Mouse (Mus musculus) cerebellum, adult 11-12 months (tissue): Measurements from ENCODE around the gene Gm38392.
"Not testable (repeated sequence)": the region's sequence is repeated elsewhere in the genome, so short reads cannot be mapped to it uniquely, and the experiment has no call there.

Experiments
- DNase-seq: peaks from one replicate; pipeline ENCODE4 v3.0.0; 2022

Gm38392 gene

DNA sequence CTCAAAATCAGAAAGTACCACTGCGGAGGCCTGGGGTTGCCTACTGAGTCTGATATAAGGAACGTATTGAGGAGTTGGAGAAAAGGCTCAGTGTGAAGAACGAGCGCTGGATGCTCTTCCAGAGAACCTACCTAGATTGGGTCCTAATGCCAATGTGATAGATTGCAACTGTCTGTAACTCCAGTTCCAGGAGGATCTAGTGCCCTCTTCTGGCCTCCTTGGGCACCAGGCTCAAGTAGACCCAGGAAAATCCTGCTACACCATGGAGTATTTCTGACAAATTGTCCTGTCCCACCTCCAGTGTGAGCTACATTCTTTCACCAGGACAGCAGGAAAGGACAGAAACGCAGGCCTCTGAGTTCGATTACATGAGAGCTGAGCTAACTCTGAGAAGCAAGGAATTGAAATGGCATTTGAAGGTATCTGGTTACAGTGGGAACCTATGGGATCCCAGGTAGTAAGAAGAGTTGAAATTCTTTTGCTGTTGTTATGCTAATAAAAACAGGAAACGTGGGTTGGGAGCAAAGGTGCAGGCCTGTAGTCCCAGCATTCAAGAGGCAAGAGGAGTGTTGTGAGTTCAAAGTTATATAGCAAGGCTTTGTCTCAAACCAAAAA is 10.4 kb downstream of the Gm38392 start:
- no peak for DNase-seq

GRCm38 (mm10) chr3:88276121-88276520 is 10.9 kb downstream of the Gm38392 start:
- no peak for DNase-seq

DNA sequence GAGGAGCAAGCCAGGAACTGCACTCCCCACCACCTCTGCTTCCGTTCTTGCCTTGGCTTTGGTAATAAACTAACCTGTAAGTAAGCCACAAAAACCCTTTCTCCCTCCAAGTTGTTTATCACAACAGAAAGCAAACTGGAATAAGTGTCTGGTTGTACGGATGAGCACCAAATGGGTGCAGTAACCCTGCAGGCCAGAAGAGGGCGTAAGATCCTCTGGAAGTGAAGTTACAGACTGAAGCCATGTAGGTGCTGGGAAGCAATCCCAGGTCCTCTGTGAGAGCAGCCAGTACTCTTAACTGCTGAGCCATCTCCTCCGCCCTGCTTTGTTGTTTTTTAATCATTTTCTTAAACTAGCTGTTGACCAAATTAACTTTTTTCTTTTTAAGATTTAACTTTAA is 13.0 kb downstream of the Gm38392 start:
- DNase-seq: no peak

DNA sequence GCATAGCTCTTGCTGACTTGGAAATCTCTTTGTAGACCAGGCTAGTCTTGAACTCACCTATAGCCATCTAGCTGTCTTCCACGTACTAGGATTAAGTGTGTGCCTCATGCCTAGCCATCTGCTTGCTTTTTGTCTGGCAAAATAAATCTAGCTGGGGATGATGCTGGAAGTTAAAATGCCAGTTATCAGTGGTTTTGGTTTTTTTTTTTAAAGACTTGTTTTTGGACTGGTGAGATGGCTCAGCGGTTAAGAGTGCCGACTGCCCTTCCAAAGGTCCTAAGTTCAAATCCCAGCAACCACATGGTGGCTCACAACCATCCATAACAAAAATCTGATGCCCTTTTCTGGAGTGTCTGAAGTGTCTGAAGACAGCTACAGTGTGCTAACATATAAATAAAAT is 15.2 kb downstream of the Gm38392 start:
- no peak for DNase-seq

- DNase-seq: not testable (repeated sequence)
These were observed 15.7 kb downstream of the Gm38392 start for GRCm38 (mm10) chr3:88271298-88271697.

DNA sequence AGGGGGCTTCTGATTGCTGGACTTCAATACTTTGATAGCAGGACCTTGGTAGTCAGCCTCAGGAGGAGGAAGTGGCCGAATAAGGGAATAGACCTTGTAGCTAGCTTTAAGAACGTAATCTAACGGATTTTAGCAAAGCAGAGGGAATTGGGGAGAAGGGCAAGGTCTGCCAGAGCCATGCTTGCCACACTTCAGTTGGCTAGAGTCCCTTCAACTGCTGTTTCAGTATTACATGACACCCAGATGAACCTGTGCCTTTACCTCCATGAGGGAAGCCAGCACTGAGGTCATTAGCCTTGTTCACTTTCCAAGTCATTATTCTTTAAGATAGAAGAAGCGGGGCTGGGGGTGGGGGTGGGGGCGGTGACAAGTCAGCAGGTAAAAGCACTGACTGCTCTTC is 18.0 kb downstream of the Gm38392 start:
- no peak for DNase-seq

- not testable (repeated sequence) for DNase-seq
These were observed 19.0 kb downstream of the Gm38392 start for GRCm38 (mm10) chr3:88268014-88268413.

GRCm38 (mm10) chr3:88262346-88262745 is 24.7 kb downstream of the Gm38392 start:
- no peak for DNase-seq

DNA sequence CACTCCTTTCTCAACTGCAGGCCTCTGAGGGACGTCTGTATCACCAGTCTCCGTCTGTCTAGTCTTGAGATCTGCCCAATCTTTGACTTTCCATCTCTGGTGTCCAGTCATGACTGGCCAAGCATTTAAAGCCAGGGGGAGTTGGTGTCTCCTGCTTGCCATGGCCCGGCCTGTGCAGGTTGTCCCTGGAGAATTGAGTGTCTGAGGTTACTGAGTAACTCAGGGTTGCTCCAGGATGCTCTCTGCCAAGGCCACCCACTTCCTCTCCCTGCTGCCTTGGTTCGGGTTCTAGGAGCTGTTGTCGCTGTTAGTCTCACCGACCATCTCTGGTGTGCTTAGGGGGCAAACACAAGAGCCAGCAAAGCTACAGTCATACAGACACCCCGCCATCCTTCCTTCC is 30.6 kb downstream of the Gm38392 start:
- DNase-seq: no peak

DNA sequence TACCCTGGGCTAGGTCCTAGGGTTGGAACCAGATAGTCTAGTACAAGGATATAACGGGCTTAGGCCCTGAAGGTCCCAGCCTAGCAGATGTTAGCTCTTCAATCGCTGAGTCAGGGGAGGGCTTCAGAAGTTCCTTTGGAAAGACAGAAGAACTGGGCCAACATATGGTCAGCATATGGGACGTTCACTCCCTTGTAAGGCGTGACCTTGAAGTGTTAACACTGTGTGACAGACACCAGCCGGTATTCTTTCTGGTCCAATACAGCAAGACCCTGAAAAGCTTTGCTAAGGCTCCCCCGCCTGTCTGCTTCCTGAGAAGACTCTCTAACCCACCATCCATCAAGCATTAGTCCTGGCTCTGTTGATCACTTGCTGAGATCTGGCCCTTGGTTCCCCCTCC is 31.1 kb downstream of the Gm38392 start:
- DNase-seq: no peak

DNA sequence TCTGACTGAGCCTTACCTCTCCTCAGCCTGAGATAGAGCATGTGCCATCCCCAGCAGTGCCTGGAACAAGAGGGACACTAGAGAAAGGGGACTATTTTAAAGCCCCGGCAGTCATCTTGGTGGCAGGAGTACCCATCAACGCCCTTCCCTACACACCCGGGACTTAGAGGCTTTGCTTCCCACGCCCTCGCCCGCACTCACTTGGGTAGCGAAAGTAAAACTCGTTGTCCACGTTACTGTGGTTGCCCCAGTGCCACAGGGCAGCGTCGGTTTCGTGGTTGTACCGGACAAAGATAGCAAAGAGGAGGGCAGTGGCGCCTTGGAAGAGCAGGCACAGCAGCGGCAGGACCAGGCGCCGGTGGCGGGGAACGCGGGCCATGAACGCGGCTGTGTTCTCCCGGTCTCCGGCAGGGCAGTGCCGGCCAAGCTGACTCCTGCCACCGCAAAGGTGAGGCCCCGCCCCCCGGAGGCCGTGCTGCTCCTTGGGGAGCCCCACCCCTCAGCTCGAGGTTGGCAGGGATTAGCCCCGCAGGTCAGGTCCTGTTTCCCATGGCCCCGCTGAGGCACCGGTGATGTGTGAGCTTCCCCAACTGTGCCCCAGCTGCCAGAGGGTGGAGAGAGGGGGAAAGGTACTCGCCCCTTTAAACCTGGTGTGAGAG is 32.6 kb downstream of the Gm38392 start, which contains the start of gene Rhbg:
Gene Rhbg (minus strand): TSS at position 442 of the 659 bp plus-strand sequence.
- peak; percentile 59 for DNase-seq

GRCm38 (mm10) chr3:88252739-88253138 is 34.3 kb downstream of the Gm38392 start:
- no peak for DNase-seq

- DNase-seq: no peak
These were observed 38.6 kb downstream of the Gm38392 start for GRCm38 (mm10) chr3:88248406-88248805.

DNA sequence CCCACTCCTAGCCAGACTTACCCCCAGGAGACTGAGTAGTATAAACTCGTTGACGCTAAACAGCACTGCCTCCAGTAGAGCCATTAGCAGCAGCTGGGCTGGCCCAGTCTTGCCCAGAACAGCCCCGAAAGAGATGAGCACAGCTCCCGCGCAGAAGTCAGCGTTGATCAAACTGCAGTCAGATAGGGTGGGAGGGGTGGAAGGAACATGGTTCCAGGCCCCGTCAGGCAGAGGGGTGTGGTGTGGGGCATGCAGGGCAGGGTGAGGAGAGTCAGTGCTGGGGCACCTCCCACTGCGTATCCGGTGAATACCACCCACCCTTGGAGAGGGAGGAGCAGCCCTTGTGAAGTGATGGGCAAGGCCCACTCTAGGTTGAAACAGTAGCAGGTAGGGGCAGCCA is 39.3 kb downstream of the Gm38392 start:
- no peak for DNase-seq

DNA sequence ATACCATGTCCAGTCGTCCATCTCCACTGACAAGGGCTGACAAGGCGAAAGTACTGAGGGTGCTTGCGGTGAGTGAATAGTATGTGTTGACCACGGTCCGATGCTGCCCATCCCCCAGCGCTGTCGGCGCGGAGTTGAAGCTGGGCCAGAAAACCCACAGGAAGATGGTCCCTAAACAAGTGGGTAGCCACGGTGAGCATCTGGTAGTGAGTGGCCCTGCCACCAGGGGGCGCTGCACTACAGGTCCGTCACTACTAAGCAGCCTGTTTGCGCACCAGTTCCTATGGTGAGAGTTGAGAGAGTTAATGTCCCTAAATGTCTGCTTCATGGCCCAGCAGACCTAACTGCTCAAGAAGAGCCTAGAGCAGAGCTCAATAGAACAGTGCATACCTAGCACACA is 41.2 kb downstream of the Gm38392 start:
- DNase-seq: peak; percentile 66

GRCm38 (mm10) chr3:88244071-88244470 is 42.9 kb downstream of the Gm38392 start:
- DNase-seq: peak; percentile 56

GRCm38 (mm10) chr3:88242531-88242930 is 44.5 kb downstream of the Gm38392 start:
- peak; percentile 82 for DNase-seq

GRCm38 (mm10) chr3:88241045-88241786 is 45.8 kb downstream of the Gm38392 start:
- peak; percentile 40 for DNase-seq

DNA sequence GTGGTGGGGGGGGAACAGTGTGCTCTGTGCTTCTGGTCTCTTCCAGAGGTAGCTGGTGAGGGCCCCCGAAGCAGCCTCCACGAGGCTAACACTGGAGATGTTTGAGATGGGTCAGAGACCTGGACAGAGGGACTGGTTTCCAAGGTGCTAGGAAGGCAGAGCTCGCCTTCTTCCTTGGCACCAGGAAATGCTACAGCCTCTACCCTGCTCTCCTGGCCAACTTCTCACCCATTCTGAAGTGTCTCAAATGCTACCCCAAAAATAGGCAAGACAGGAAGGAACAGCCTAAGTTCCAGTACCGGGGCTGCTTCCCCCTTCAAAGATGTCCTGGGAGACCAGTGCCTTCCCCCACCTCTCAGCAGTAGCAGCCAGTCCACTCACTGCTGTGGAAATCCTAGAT is 47.6 kb downstream of the Gm38392 start:
- DNase-seq: peak; percentile 46

DNA sequence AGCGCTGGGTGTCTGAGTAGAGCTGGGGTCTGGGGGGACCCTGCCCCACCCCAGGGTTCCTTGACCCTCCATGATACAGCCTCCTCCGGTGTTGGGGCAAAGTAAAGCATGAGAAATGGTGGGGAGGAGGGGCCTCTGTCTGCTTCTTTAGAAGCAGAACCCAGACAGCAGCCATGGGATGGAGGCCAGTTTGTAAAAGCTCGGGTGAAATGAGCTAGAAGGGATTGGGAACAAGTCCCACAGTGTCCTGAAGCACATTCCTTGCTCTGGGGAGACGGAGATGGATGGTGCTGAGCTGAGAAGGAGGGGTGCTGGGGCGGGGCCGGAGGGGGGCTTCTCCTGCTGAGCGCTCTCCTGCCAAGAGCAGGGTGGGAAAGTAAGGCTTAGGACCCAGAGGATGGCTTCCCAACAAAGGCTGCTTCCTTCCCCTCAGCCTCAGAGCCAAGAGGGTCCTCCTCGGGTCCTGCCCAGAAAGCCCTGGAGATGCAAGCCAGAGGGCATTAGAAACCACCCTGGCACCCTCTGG is 48.1 kb downstream of the Gm38392 start:
- peak; percentile 50 for DNase-seq

DNA sequence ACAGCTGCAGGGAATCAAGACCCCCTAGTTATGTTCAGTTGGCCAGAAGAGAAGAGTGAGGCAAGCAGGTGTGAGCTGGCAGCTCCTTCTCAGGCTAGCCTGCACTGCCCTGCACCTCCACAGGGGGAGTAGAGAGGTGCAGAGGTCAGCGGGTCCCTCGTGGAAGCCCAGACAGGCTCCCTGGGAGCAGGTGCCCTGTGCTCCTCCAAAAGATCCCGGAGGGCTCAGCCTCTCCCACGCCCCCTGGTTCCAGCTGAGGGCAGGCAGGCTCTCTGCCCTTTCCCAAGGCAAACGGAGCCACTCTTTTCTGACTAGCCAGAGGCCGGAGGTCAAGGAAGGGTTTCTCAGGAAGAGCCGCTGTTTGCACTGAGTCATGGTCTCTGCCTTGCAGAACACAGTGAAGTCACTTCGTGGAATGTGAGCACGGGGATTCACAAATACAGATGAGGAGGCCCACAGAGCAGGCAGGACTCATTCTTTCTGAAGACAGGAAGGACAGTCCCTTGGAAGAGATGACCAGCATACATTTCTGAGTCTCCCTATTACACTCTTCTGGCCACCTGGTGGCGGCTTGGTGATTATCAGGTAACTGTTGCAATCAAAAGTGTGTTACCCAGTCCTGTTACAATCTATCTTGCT is 49.3 kb downstream of the Gm38392 start:
- peak; percentile 58 for DNase-seq

DNA sequence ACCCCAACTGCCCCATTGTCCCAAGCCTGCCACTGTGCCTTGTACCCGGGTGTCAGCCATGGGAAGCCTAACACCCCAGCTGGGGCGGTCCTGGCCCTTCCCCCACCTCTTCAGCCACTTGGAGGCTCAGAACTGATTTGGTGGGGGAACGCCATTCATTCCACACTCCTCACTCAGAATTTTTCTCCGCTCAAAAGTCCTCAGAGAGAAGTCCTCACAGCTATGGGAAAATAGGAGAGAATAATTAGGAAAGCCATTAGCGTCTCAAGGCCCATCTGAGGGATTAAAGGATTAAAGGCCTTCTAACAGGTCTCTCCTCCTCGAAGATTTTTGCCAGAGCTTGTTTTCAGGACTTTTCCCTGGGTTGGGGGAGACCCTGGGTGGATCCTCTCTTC is 49.9 kb downstream of the Gm38392 start:
- no peak for DNase-seq

DNA sequence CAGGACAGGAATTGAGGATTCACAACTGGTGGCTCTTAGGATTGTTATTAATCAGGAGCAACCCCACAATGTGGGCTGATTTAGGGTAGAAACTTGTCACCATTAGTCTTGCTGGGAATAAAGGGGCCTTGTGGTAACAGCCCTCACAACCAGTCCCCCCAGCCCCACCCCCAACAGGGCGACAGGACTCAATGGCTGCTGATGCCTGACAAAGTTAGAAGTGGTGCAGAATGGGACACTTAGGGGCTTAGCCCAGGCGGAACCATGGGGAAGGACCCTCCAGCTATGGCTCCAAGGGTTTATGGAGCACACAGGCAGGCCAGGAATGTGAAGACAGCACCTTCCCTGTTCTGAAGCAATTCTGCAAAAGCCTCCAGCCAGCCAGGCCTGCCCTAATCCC is 51.4 kb downstream of the Gm38392 start:
- peak; percentile 24 for DNase-seq
